Mouse (Mus musculus) heart, embryonic 13.5 days (tissue): ENCODE measurements at regions not wholly inside any gene's neighbourhood (a gene's known extent, or its start where the extent isn't known, plus 50 kb on each side); places are given as distances from the start of the nearest gene placed in this dataset.

Experiments used
- ATAC-seq: fragments of 200-750 bp; cut with Nextera tagmentation; 2 replicates; pipeline ENCODE4 v1.8.0; 2017; ENCODE audit warnings: moderate TSS enrichment; ENCODE audit not compliant: insufficient number of reproducible peaks, low FRiP score, low TSS enrichment; ENCODE audit errors: extremely low read depth
- H3K27ac ChIP-seq: fragments of 300-500 bp; sonication (generic); replicated peaks from 2 replicates; pipeline ENCODE4 v1.5.1; 2015; ENCODE audit warnings: moderate library complexity, mild to moderate bottlenecking, inconsistent platforms
- H3K27me3 ChIP-seq: fragments of 300-500 bp; sonication (generic); replicated peaks from 2 replicates; pipeline ENCODE4 v1.6.1; 2015; ENCODE audit warnings: mild to moderate bottlenecking, inconsistent platforms
- H3K36me3 ChIP-seq: fragments of 300-500 bp; sonication (generic); 2 replicates; pipeline ENCODE4 v1.6.1; 2015; ENCODE audit warnings: mild to moderate bottlenecking, inconsistent platforms
- H3K4me1 ChIP-seq: fragments of 300-500 bp; sonication (generic); 2 replicates; pipeline ENCODE4 v1.6.1; 2015; ENCODE audit warnings: inconsistent platforms
- H3K4me2 ChIP-seq: fragments of 300-500 bp; sonication (generic); 2 replicates; pipeline ENCODE4 v1.6.1; 2015; ENCODE audit warnings: inconsistent platforms, mild to moderate bottlenecking, moderate library complexity
- H3K4me3 ChIP-seq: fragments of 300-500 bp; sonication (generic); 2 replicates; pipeline ENCODE4 v1.5.1; 2015; ENCODE audit warnings: moderate library complexity, mild to moderate bottlenecking, inconsistent platforms
- H3K9ac ChIP-seq: fragments of 300-500 bp; sonication (generic); 2 replicates; pipeline ENCODE4 v1.6.1; 2015; ENCODE audit warnings: inconsistent platforms, mild to moderate bottlenecking, moderate library complexity
- H3K9me3 ChIP-seq: fragments of 300-500 bp; sonication (generic); 2 replicates; pipeline ENCODE4 v1.6.1; 2016; ENCODE audit warnings: inconsistent platforms
- WGBS: fragments of 180-500 bp; shearing (Covaris S2); methylation state at CpG from one replicate; pipeline ENCODE4 v1.1.7; 2015; ENCODE audit warnings: mixed read lengths; 5-methylcytosine and 5-hydroxymethylcytosine counted together

GRCm38 (mm10) chr3:38232111-38233076, 252.2 kb downstream of the Ankrd50 start:
- Histone ChIP-seq H3K36me3 (no peaks in the 10 kb centered on the region), H3K27ac (peak overlapping the region; percentile 86), H3K9me3 (no peaks in the 10 kb centered on the region), H3K4me1 (peaks cover 47% of the 10 kb centered on the region), H3K4me2 (peak overlapping the region; percentile 44), H3K27me3 (no peaks in the 10 kb centered on the region), H3K4me3 (peak overlapping the region; percentile 7; the same call in 1 of the 2 replicates), H3K9ac (no peak overlapping the region)
- peak; percentile 79; the same call in 1 of the 2 replicates for ATAC-seq
- WGBS: 43% methylated on average over 15 of the region's 15 CpGs

GRCm38 (mm10) chr3:38231506-38231905, 253.1 kb downstream of the Ankrd50 start:
- Histone ChIP-seq H3K27ac (no peak overlapping the region), H3K27me3 (no peaks in the 10 kb centered on the region), H3K36me3 (no peaks in the 10 kb centered on the region), H3K4me2 (no peak overlapping the region), H3K4me1 (peaks cover 47% of the 10 kb centered on the region), H3K4me3 (no peak overlapping the region), H3K9ac (no peak overlapping the region), H3K9me3 (no peaks in the 10 kb centered on the region)
- no peak for ATAC-seq
- 70% methylated on average over 3 of the region's 3 CpGs for WGBS

GRCm38 (mm10) chr3:38230796-38231195, 253.8 kb downstream of the Ankrd50 start:
- H3K4me3 ChIP-seq: no peak overlapping the region
- H3K4me2 ChIP-seq: no peak overlapping the region
- H3K4me1 ChIP-seq: peaks cover 47% of the 10 kb centered on the region
- H3K9ac ChIP-seq: no peak overlapping the region
- WGBS: 81% methylated on average over 6 of the region's 6 CpGs
- no peaks in the 10 kb centered on the region for H3K27me3 ChIP-seq
- H3K27ac ChIP-seq: no peak overlapping the region
- no peaks in the 10 kb centered on the region for H3K36me3 ChIP-seq
- H3K9me3 ChIP-seq: no peaks in the 10 kb centered on the region
- no peak for ATAC-seq

- no peak overlapping the region for H3K4me2 ChIP-seq
- peaks cover 38% of the 10 kb centered on the region for H3K4me1 ChIP-seq
- no peaks in the 10 kb centered on the region for H3K36me3 ChIP-seq
- H3K4me3 ChIP-seq: no peak overlapping the region
- 63% methylated on average over 5 of the region's 5 CpGs for WGBS
- H3K9ac ChIP-seq: no peak overlapping the region
- H3K9me3 ChIP-seq: no peaks in the 10 kb centered on the region
- no peak for ATAC-seq
- no peak overlapping the region for H3K27ac ChIP-seq
- H3K27me3 ChIP-seq: no peaks in the 10 kb centered on the region
Measured at GRCm38 (mm10) chr3:38229686-38230085, 255.0 kb downstream of the Ankrd50 start.

- no peaks in the 10 kb centered on the region for H3K36me3 ChIP-seq
- H3K9ac ChIP-seq: 0 out of 2 replicates have a peak overlapping the region, but pooled peaks have one; percentile 33
- H3K27ac ChIP-seq: no peak overlapping the region
- no peak for ATAC-seq
- H3K27me3 ChIP-seq: no peaks in the 10 kb centered on the region
- H3K9me3 ChIP-seq: no peaks in the 10 kb centered on the region
- WGBS: 28% methylated on average over 10 of the region's 10 CpGs
- no peak overlapping the region for H3K4me2 ChIP-seq
- peaks cover 34% of the 10 kb centered on the region for H3K4me1 ChIP-seq
- H3K4me3 ChIP-seq: no peak overlapping the region
Measured at GRCm38 (mm10) chr3:38229051-38229450, 255.6 kb downstream of the Ankrd50 start.

GRCm38 (mm10) chr3:38227596-38227995, 257.0 kb downstream of the Ankrd50 start:
- no peak overlapping the region for H3K9ac ChIP-seq
- no peak overlapping the region for H3K4me3 ChIP-seq
- 17% methylated on average over 6 of the region's 6 CpGs for WGBS

GRCm38 (mm10) chr3:38227121-38227520, 257.5 kb downstream of the Ankrd50 start:
- no peak overlapping the region for H3K4me3 ChIP-seq
- H3K9ac ChIP-seq: no peak overlapping the region
- H3K36me3 ChIP-seq: no peaks in the 10 kb centered on the region
- 74% methylated on average over 9 of the region's 9 CpGs for WGBS
- no peak for ATAC-seq
- no peaks in the 10 kb centered on the region for H3K27me3 ChIP-seq
- H3K9me3 ChIP-seq: no peaks in the 10 kb centered on the region
- no peak overlapping the region for H3K27ac ChIP-seq
- peaks cover 19% of the 10 kb centered on the region for H3K4me1 ChIP-seq
- H3K4me2 ChIP-seq: no peak overlapping the region

More at GRCm38 (mm10) chr3:38227596-38227995, 257.0 kb downstream of the Ankrd50 start:
- H3K27me3 ChIP-seq: no peaks in the 10 kb centered on the region
- ATAC-seq: no peak
- H3K4me2 ChIP-seq: no peak overlapping the region
- H3K27ac ChIP-seq: no peak overlapping the region
- H3K9me3 ChIP-seq: no peaks in the 10 kb centered on the region
- H3K36me3 ChIP-seq: no peaks in the 10 kb centered on the region
- H3K4me1 ChIP-seq: peaks cover 23% of the 10 kb centered on the region

GRCm38 (mm10) chr3:38226147-38226546, 258.5 kb downstream of the Ankrd50 start:
- Histone ChIP-seq H3K9me3 (no peaks in the 10 kb centered on the region), H3K4me2 (no peak overlapping the region), H3K9ac (no peak overlapping the region), H3K4me3 (no peak overlapping the region), H3K27ac (no peak overlapping the region), H3K36me3 (no peaks in the 10 kb centered on the region), H3K27me3 (no peaks in the 10 kb centered on the region), H3K4me1 (peaks cover 10% of the 10 kb centered on the region; the same call in 1 of the 2 replicates)
- WGBS: 57% methylated on average over 2 of the region's 2 CpGs
- no peak for ATAC-seq

GRCm38 (mm10) chr3:38221834-38222215, 262.8 kb downstream of the Ankrd50 start:
- Histone ChIP-seq H3K27me3 (no peaks in the 10 kb centered on the region), H3K4me1 (no peaks in the 10 kb centered on the region), H3K4me3 (no peak overlapping the region), H3K36me3 (no peaks in the 10 kb centered on the region), H3K9me3 (no peaks in the 10 kb centered on the region), H3K27ac (no peak overlapping the region), H3K9ac (no peak overlapping the region), H3K4me2 (no peak overlapping the region)
- WGBS: 79% methylated on average over 8 of the region's 8 CpGs
- ATAC-seq: no peak

GRCm38 (mm10) chr3:38220934-38221833, 263.5 kb downstream of the Ankrd50 start:
- Histone ChIP-seq H3K9ac (no peak overlapping the region), H3K4me2 (peak overlapping the region; percentile 22), H3K36me3 (no peaks in the 10 kb centered on the region), H3K9me3 (no peaks in the 10 kb centered on the region), H3K4me3 (no peak overlapping the region), H3K4me1 (no peaks in the 10 kb centered on the region), H3K27me3 (no peaks in the 10 kb centered on the region), H3K27ac (no peak overlapping the region)
- 48% methylated on average over 11 of the region's 11 CpGs for WGBS
- no peak for ATAC-seq

- ATAC-seq: no peak
- H3K9me3 ChIP-seq: no peaks in the 10 kb centered on the region
- no peaks in the 10 kb centered on the region for H3K4me1 ChIP-seq
- H3K36me3 ChIP-seq: no peaks in the 10 kb centered on the region
- no peak overlapping the region for H3K9ac ChIP-seq
- H3K27ac ChIP-seq: no peak overlapping the region
- H3K4me2 ChIP-seq: no peak overlapping the region
- 73% methylated on average over 3 of the region's 3 CpGs for WGBS
- H3K4me3 ChIP-seq: no peak overlapping the region
- no peaks in the 10 kb centered on the region for H3K27me3 ChIP-seq
Measured at GRCm38 (mm10) chr3:38209081-38209480, 275.6 kb downstream of the Ankrd50 start.
